Mouse (Mus musculus): ENCODE measurements around the gene Aoc2. TPM values are rescaled to one million over a fixed set of nuclear protein-coding genes. Genes with fewer than 3 reads are reported as not detected.

Aoc2 gene
- polyA plus RNA-seq, 1 experiment from 2014 or later, result 3.1 TPM

DNA sequence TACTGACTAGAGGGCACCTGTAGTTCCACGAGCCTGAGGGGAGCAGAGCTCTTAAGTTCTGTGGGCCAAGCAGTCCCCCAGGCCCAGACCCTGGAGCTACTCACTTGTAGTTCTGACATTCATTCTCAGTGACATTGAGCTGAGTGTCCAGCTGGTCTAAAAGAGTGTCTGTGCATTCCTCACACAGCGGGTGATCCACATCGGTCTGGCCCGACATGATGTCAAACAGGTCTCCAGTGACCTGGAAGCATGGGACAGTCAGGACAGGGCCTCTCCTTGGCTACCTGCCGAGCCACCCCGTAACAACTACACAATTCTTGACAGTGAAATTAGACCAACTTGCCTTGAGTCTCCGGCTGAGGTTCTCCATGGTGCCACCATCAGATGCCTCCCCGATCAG is 29.7 kb upstream of the Aoc2 start:
- H3K27me3 ChIP-seq, result no peaks in the 10 kb centered on the region
- H3K9me3 ChIP-seq, result no peaks in the 10 kb centered on the region
- ATAC-seq (ENCODE audit: low FRiP score), result no peak
- H3K4me3 ChIP-seq (replicated peaks), result no peak overlapping the region
- no peak overlapping the region for H3K9ac ChIP-seq
- peaks cover 77% of the 10 kb centered on the region for H3K36me3 ChIP-seq (replicated peaks)
- peaks cover under 1% of the 10 kb centered on the region; the same call in 1 of the 2 replicates for H3K4me1 ChIP-seq
- H3K27ac ChIP-seq, result no peak overlapping the region
- 87% methylated on average over 8 of the region's 8 CpGs for WGBS
- H3K4me2 ChIP-seq, result no peak overlapping the region

DNA sequence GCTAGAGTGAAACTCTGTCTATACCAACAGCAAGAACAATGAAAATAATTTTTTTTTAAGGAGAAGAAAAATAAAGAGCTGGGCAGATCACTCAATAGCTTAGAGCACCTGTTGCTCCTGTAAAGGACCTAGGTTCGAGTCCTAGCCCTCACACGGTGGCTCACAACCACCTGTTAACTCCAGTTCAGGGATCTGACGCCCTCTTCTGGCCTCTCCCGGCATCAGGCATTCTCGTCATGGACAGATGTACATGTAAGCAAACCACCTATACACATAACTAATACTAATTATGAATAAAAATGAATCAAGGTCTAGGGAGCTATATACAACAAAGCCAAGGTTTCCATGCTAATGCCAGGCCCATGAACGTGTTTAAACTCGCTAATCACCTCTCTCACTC is 24.0 kb upstream of the Aoc2 start:
- no peaks in the 10 kb centered on the region for H3K27me3 ChIP-seq
- H3K4me1 ChIP-seq, result peaks cover 19% of the 10 kb centered on the region
- H3K4me2 ChIP-seq, result peak overlapping the region; percentile 100
- no peak for ATAC-seq (ENCODE audit: low FRiP score)
- no peaks in the 10 kb centered on the region for H3K9me3 ChIP-seq
- no peak overlapping the region for H3K27ac ChIP-seq
- H3K36me3 ChIP-seq (replicated peaks), result peaks cover 25% of the 10 kb centered on the region
- WGBS, result 68% methylated on average over 7 of the region's 7 CpGs
- peak overlapping the region; percentile 90; the same call in 1 of the 2 replicates for H3K9ac ChIP-seq
- peak overlapping the region; percentile 71 for H3K4me3 ChIP-seq (replicated peaks)

DNA sequence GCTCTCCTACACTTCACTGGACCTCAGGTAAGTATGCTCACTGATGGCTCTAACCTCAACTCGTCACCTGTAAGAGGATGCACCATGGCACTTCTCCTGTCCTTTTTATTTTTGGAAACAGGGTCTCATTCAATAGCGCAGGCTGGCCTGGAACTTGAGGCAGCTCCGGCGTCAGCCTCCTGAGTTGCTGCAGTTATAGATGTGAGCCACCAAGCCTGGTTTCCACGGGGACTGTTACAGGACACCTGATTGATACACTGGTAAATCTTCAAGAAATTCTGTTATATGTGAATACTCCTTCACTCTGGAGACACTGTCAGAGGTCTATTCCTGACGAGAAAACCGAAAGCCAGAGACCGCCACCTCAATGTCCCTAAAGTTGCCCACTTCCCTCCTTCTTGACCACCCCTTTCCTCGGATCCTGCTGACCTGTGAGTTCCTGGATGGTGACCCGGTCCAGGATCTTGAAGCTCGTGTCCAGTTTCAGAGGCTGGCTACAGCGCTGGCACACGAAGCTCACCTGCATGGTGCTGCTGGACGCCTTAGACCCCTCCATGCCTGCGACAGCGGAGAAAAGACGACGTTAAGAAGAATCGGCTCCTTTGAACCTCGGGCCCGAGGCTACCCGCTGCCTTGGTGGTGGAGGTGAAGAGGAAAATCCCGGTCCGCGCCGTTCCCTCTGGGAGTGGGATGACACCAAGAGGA is 23.4 kb upstream of the Aoc2 start:
- Histone ChIP-seq H3K36me3 (replicated peaks) (peaks cover 19% of the 10 kb centered on the region), H3K27ac (peak overlapping the region; percentile 47; the same call in 1 of the 2 replicates)

DNA sequence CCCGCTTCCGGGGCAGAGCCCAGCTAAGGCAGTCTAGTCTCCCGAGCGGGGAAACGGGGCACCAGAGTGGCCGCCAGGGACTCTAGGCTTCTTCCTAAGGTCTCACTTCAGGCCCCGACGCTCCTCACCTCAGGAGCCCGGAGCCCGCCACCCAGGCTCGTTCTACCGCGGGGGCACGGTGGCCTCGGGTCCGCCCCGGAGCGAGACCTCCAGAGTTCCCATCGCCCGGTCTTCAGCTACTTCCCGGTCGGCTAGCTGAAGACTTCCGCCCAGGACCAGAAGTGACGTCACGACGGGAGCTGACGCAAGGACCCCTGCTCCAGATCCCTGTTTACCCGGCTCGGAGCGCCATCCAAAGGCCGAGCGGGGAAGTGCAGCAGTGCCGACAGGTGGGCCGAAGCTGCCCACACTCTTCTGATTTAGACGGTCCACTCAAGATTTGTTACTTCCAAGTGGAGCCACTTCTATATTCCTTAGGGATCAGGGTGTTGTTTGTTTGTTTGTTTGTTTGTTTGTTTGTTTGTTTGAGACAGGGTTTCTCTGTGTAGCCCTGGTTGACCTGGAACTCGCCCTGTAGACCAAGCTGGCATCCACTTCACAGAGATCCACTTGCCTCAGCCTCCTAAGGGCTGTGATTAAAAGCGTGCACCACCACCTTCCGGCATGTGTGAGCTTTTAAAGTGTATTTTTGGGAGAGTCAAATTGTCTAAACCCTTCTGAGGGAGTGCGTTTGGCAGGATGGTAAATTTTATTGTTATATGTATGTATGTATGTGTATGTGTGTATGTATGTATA is 22.7 kb upstream of the Aoc2 start, which contains the start of gene Becn1:
Gene Becn1 (minus strand): TSS at position 283 of the 795 bp plus-strand sequence.
- peaks cover 19% of the 10 kb centered on the region for H3K36me3 ChIP-seq (replicated peaks)
- H3K4me2 ChIP-seq, result peak within 1 kb of the TSS; percentile 100
- no peaks in the 10 kb centered on the region for H3K27me3 ChIP-seq
- H3K27ac ChIP-seq, result peak within 1 kb of the TSS; percentile 47; the same call in 1 of the 2 replicates
- H3K4me1 ChIP-seq, result peaks cover 19% of the 10 kb centered on the region
- WGBS, result 7% methylated on average over 39 of the region's 39 CpGs
- H3K4me3 ChIP-seq (replicated peaks), result peak within 1 kb of the TSS; percentile 71
- peak within 1 kb of the TSS; percentile 90 for H3K9ac ChIP-seq
- ATAC-seq (ENCODE audit: low FRiP score), result peak; percentile 96
- H3K9me3 ChIP-seq, result no peaks in the 10 kb centered on the region

More for the DNA sequence above, 23.4 kb upstream of the Aoc2 start:
- Histone ChIP-seq H3K27me3 (no peaks in the 10 kb centered on the region), H3K9ac (peak overlapping the region; percentile 90), H3K4me2 (peak overlapping the region; percentile 100), H3K4me1 (peaks cover 19% of the 10 kb centered on the region), H3K4me3 (replicated peaks) (peak overlapping the region; percentile 71), H3K9me3 (no peaks in the 10 kb centered on the region)
- 14% methylated on average over 26 of the region's 26 CpGs for WGBS
- ATAC-seq (ENCODE audit: low FRiP score), result no peak

DNA sequence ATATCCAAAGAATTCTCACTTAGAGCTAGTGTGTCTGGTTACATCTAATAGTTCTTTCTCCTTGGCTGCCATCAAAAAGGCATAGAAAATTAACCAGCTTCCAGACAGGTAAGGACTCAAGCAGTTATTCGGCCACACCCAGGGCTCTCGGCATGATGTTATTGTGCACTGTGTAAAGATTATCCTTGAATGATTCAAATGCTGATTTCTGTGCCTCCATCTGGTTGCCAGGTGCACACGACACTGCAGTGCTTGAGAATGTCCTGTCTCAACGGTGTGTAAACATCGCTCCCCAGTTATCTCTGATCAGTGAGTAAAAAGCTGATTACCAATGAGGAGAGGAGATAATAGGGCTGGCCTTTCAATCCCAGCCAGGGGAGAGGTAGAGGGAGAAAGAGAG is 17.1 kb upstream of the Aoc2 start:
- H3K4me2 ChIP-seq, result no peak overlapping the region
- no peaks in the 10 kb centered on the region for H3K36me3 ChIP-seq (replicated peaks)
- H3K9ac ChIP-seq, result no peak overlapping the region
- 48% methylated on average over 5 of the region's 5 CpGs for WGBS
- no peaks in the 10 kb centered on the region for H3K4me1 ChIP-seq
- ATAC-seq (ENCODE audit: low FRiP score), result no peak
- H3K4me3 ChIP-seq (replicated peaks), result no peak overlapping the region
- no peaks in the 10 kb centered on the region for H3K9me3 ChIP-seq
- H3K27me3 ChIP-seq, result no peaks in the 10 kb centered on the region
- H3K27ac ChIP-seq, result no peak overlapping the region

DNA sequence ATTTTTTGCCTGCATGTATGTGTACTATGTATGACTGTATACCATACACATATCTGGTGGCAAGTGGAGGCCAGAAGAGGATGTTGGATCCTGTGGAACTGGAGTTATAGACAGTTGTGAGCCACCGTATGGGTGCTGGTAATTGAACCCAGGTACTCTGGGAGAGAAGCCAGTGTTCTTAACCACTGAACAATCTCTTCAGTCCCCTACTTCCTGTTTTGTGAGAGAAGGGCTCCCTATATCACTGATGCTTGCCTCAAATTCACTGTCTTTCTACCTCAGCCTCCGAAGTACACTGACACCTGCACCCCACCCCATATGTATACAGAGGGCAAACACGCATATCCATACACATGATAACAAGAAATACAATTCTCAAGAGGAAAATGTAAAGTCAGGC is 13.8 kb upstream of the Aoc2 start:
- ATAC-seq (ENCODE audit: low FRiP score), result no peak
- Histone ChIP-seq H3K9ac (no peak overlapping the region), H3K27me3 (0 out of 2 replicates have a peak, but pooled peaks cover 6% of the 10 kb centered on the region), H3K4me3 (replicated peaks) (no peak overlapping the region), H3K4me2 (no peak overlapping the region), H3K36me3 (replicated peaks) (no peaks in the 10 kb centered on the region), H3K4me1 (peaks cover 3% of the 10 kb centered on the region; the same call in 1 of the 2 replicates), H3K27ac (no peak overlapping the region), H3K9me3 (no peaks in the 10 kb centered on the region)
- 86% methylated on average over 3 of the region's 3 CpGs for WGBS

DNA sequence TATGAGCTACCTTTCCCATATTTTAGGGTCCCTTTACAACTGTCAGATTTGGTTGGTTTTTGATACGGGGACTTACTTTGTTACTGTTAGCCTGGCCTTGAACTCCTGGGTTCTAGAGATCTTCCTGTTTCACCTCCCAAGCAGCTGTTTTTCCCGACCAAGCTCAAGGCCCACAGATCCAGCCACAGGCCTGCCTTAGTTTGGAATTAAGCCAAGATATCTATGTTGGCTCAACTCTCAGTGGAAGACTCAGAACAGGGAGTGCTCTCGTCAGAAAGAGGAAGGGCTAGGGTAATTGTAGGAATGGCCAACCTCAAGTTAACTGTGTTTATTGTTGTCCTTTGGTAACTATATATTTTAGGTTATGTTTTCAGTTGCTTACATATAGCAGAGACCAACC is 12.7 kb upstream of the Aoc2 start:
- Histone ChIP-seq H3K27ac (no peak overlapping the region), H3K36me3 (replicated peaks) (no peaks in the 10 kb centered on the region), H3K4me1 (peaks cover 8% of the 10 kb centered on the region), H3K9ac (no peak overlapping the region), H3K4me3 (replicated peaks) (no peak overlapping the region), H3K4me2 (no peak overlapping the region), H3K9me3 (no peaks in the 10 kb centered on the region), H3K27me3 (0 out of 2 replicates have a peak, but pooled peaks cover 6% of the 10 kb centered on the region)
- 79% methylated on average over 3 of the region's 3 CpGs for WGBS
- ATAC-seq (ENCODE audit: low FRiP score), result no peak

DNA sequence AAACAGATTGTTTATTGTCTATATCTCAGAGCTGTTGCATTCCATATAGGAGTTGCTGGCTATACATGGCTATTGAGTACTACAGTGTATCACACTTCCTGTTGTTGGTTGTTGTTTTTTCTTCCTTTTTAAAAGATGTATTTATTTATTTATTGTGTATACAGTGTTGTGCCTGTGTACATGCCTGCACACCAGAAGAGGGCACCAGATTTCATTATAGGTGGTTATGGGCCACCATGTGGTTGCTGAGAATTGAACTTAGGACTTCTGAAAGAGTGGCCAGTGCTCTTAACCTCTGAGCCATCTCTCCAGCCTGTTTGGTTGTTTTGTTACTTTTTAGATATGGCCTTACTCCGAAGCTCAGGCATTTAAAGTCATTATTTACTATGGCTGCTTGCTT is 10.3 kb upstream of the Aoc2 start:
- no peaks in the 10 kb centered on the region for H3K9me3 ChIP-seq
- no peak overlapping the region for H3K27ac ChIP-seq
- H3K9ac ChIP-seq, result no peak overlapping the region
- H3K4me3 ChIP-seq (replicated peaks), result no peak overlapping the region
- 94% methylated on average over 1 of the region's 1 CpGs for WGBS
- no peak overlapping the region for H3K4me2 ChIP-seq
- 0 out of 2 replicates have a peak, but pooled peaks cover 6% of the 10 kb centered on the region for H3K27me3 ChIP-seq
- no peak for ATAC-seq (ENCODE audit: low FRiP score)
- peaks cover 18% of the 10 kb centered on the region for H3K4me1 ChIP-seq
- peaks cover 19% of the 10 kb centered on the region for H3K36me3 ChIP-seq (replicated peaks)

DNA sequence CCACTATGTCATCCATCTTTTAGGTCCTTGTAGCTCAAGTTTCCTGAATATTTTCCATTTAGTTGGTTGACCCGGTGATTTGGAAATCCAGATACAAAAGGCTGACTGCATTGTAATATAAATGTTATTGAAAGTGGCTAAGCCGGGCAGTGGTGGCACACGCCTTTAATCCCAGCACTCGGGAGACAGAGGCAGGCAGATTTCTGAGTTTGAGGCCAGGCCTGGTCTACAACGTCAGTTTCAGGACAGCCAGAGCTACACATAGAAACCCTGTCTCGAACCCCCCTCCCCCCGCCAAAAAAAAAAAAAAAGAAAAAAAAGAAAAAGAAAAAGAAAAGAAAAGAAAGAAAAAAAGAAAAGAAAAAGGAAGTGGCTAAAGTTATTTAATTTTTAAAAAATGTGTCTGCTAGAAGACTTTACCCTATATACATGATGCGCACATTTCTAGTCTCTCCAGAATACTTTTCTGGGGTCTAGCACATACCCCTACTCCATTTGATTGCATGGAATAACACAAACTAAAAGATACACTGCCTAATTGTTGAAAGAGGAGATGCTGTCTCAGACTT is 9.7 kb upstream of the Aoc2 start:
- 0 out of 2 replicates have a peak, but pooled peaks have one; percentile 5 for ATAC-seq (ENCODE audit: low FRiP score)
- peak overlapping the region; percentile 99 for H3K4me2 ChIP-seq
- H3K4me1 ChIP-seq, result peaks cover 18% of the 10 kb centered on the region
- H3K4me3 ChIP-seq (replicated peaks), result peak overlapping the region; percentile 84
- H3K9me3 ChIP-seq, result no peaks in the 10 kb centered on the region
- H3K27ac ChIP-seq, result peak overlapping the region; percentile 54
- peak overlapping the region; percentile 94 for H3K9ac ChIP-seq
- WGBS, result 82% methylated on average over 8 of the region's 8 CpGs
- peaks cover 25% of the 10 kb centered on the region for H3K36me3 ChIP-seq (replicated peaks)
- 0 out of 2 replicates have a peak, but pooled peaks cover 6% of the 10 kb centered on the region for H3K27me3 ChIP-seq

DNA sequence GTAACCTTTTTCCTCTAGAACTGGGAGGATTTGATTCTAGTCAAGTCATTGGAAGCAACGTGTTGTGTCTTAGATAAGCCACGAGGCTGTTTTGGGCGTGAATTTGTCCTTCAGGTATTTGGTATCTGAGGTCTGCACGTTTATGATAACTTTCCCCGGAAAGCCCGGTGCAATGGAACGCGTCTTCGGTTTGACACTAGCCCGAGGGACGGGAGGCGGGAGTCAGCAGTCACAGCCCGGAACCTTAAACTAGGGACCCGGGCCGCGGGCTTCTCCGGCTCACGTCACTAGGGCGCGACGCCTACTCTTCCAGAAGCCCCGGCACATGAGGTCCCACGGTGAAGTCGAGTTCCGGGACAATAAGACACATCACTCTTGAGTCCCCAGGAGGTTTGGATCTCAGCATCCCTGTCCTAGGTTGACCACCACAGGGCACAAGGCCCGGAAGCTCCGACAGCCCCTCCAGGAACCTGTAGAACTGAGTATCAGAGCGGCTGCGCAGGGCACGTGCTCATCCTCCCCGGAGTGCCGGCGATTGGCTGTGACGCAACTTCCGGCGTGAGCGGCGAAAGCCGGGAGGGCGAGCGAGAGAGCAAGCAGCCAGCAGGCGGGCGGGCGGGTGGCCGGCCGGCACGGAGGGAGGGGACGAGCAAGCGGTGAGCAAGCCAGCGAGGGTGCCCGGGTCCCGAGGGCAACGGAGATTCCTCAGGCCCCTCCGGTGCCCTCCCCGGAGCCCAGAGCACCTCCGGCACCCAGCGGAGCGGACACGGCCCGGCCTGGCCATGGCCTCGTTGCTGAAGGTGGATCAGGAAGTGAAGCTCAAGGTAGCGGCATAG is 9.0 kb upstream of the Aoc2 start, which contains the start of gene Psme3:
Gene Psme3 (plus strand): TSS at position 549 of the 836 bp plus-strand sequence.
- under 1% methylated on average over 62 of the region's 62 CpGs for WGBS
- Histone ChIP-seq H3K4me1 (peaks cover 18% of the 10 kb centered on the region), H3K27me3 (0 out of 2 replicates have a peak, but pooled peaks cover 6% of the 10 kb centered on the region), H3K4me3 (replicated peaks) (peak within 1 kb of the TSS; percentile 84), H3K4me2 (peak within 1 kb of the TSS; percentile 99), H3K9ac (peak within 1 kb of the TSS; percentile 94), H3K9me3 (no peaks in the 10 kb centered on the region), H3K27ac (peak within 1 kb of the TSS; percentile 54), H3K36me3 (replicated peaks) (peaks cover 32% of the 10 kb centered on the region)
- peak; percentile 93 for ATAC-seq (ENCODE audit: low FRiP score)

DNA sequence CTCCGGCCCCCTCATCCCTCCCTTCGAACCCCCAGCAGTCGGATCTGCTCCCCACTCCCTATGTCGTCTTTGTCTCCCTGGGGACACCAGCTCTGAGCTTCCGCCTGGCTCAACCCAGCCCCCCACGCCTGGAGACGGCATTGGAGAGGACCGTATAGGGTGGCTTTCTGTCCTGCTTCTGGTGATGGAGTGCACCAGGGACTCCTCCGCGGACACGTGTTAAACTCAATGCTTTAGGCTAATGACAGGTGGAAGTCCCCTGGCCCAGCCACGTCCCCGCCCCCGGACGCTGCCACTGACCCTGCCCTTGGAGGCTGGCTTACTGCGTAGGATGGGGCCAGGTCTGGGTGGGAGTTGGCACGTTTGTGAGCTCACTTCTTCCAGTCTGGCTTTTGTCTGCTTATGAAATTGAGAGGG is 8.4 kb upstream of the Aoc2 start:
- H3K4me2 ChIP-seq, result peak overlapping the region; percentile 99
- no peaks in the 10 kb centered on the region for H3K9me3 ChIP-seq
- H3K27me3 ChIP-seq, result 0 out of 2 replicates have a peak, but pooled peaks cover 6% of the 10 kb centered on the region
- ATAC-seq (ENCODE audit: low FRiP score), result peak; percentile 55
- 0% methylated on average over 17 of the region's 17 CpGs for WGBS
- H3K4me1 ChIP-seq, result peaks cover 18% of the 10 kb centered on the region
- peak overlapping the region; percentile 94 for H3K9ac ChIP-seq
- peak overlapping the region; percentile 84 for H3K4me3 ChIP-seq (replicated peaks)
- peak overlapping the region; percentile 54 for H3K27ac ChIP-seq
- H3K36me3 ChIP-seq (replicated peaks), result peaks cover 38% of the 10 kb centered on the region

Data from forebrain, embryonic 12.5 days (tissue).